Mouse (Mus musculus) myocyte (in vitro differentiated cells): ENCODE measurements at regions not wholly inside any gene's neighbourhood (a gene's known extent, or its start where the extent isn't known, plus 50 kb on each side); places are given as distances from the start of the nearest gene placed in this dataset.

Experiments
- CEBPB ChIP-seq: IDR thresholded peaks from 2 replicates; pipeline ENCODE4 v1.6.1; 2011; ENCODE audit warnings: mild to moderate bottlenecking, moderate library complexity; ENCODE audit not compliant: poor library complexity, insufficient read depth, severe bottlenecking
- E2F4 ChIP-seq: IDR thresholded peaks from one replicate; pipeline ENCODE4 v1.6.1; 2011; ENCODE audit warnings: mild to moderate bottlenecking, control low read depth, moderate library complexity; ENCODE audit not compliant: insufficient read depth
- MAX ChIP-seq: IDR thresholded peaks from one replicate; pipeline ENCODE4 v1.6.1; 2011; ENCODE audit warnings: low read depth, mild to moderate bottlenecking, control low read depth
- MYOD1 ChIP-seq, 3 experiments: IDR thresholded peaks; one replicate each; pipeline ENCODE4 v1.6.1; 2011; ENCODE audit warnings: control low read depth in 2 of 3, low read depth in 2 of 3, mild to moderate bottlenecking in 2 of 3, moderate library complexity in 1 of 3; ENCODE audit not compliant: insufficient read length in 2 of 3, control insufficient read depth in 1 of 3
- POLR2A ChIP-seq: IDR thresholded peaks from one replicate; pipeline ENCODE4 v1.6.1; 2011; ENCODE audit warnings: low read depth, mild to moderate bottlenecking, control low read depth, moderate library complexity; ENCODE audit not compliant: insufficient read length
- USF1 ChIP-seq: IDR thresholded peaks from one replicate; pipeline ENCODE4 v1.6.1; 2011; ENCODE audit warnings: low read depth, mild to moderate bottlenecking, control low read depth, moderate library complexity

DNA sequence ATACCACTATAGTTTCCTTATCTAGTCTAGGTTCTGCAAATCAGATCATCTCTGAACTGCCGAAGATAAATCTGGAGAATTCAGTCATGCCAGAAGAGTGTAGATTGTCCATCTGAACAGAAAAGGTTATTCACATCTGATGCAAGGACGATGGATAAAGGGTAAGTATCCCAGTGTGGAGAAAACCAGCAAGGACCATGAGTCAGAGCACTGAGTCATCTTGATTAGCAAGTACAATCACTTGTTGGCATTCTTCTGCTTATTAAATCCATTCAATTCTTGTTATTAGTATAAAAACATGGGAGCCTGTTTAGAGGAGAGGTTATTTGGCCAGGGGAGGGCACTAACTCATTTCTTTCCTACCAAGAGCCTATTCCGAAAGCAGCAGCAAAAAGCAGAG, 195.7 kb upstream of the Tas2r134 start:
- TF ChIP-seq E2F4: no peak
- TF ChIP-seq MYOD1 (IDR thresholded peaks at IDR 0.05; ENCODE audit: control insufficient read depth in 1 of 3, insufficient read length in 2 of 3, low read depth in 2 of 3): no peak
- TF ChIP-seq POLR2A: no peak
- TF ChIP-seq USF1: no peak
- TF ChIP-seq MAX: no peak
- peak; percentile 92 for TF ChIP-seq CEBPB
